Mouse (Mus musculus) lung, adult 2 months (tissue): ENCODE data around the gene Uhrf1bp1.

Experiments
- CTCF ChIP-seq: fragments of 200-500 bp; IDR thresholded peaks from 2 replicates; pipeline ENCODE4 v1.5.1; 2011; ENCODE audit warnings: mild to moderate bottlenecking, low read length, control low read depth; ENCODE audit not compliant: insufficient read depth
- POLR2A ChIP-seq: fragments of 200-500 bp; IDR thresholded peaks from 2 replicates; pipeline ENCODE4 v1.6.1; 2011; ENCODE audit warnings: low read depth, mild to moderate bottlenecking, control low read depth, low read length, borderline replicate concordance; ENCODE audit errors: extremely low read depth

GRCm38 (mm10) chr17:27920676-27921075 lies 64.4 kb downstream of the Uhrf1bp1 start:
- no peak for TF ChIP-seq POLR2A
- TF ChIP-seq CTCF: no peak
